Mouse (Mus musculus): Measurements from ENCODE around the gene Gchfr. TPM values are rescaled to one million over a fixed set of nuclear protein-coding genes. Genes with fewer than 3 reads are reported as not detected.

Gene Gchfr
- total and polyA plus RNA-seq, 2 experiments from 2014 or later: 1.9 TPM; not detected in 1

GRCm38 (mm10) chr2:119152255-119152654 is 15.3 kb upstream of the Gchfr start:
- H3K27ac ChIP-seq (ENCODE audit: low read depth, low read length): no peak overlapping the region
- H3K27me3 ChIP-seq (ENCODE audit: insufficient read depth, low read length): no peaks in the 10 kb centered on the region
- no peak overlapping the region for H3K4me3 ChIP-seq (ENCODE audit: low read depth, low read length)
- DNase-seq (no peak), ATAC-seq (no peak)
- H3K36me3 ChIP-seq (ENCODE audit: insufficient read depth): peaks cover 69% of the 10 kb centered on the region
- no peaks in the 10 kb centered on the region for H3K9me3 ChIP-seq (ENCODE audit: low read length)
- H3K4me1 ChIP-seq (ENCODE audit: insufficient read depth): 0 out of 2 replicates have a peak, but pooled peaks cover 2% of the 10 kb centered on the region
- TF ChIP-seq CTCF (IDR thresholded peaks at IDR 0.05; ENCODE audit: low read depth): no peak
- no peak overlapping the region for H3K9ac ChIP-seq
- H3K4me2 ChIP-seq (ENCODE audit: low read depth): no peak overlapping the region
- 93% methylated on average over 6 of the region's 6 CpGs for WGBS

DNA sequence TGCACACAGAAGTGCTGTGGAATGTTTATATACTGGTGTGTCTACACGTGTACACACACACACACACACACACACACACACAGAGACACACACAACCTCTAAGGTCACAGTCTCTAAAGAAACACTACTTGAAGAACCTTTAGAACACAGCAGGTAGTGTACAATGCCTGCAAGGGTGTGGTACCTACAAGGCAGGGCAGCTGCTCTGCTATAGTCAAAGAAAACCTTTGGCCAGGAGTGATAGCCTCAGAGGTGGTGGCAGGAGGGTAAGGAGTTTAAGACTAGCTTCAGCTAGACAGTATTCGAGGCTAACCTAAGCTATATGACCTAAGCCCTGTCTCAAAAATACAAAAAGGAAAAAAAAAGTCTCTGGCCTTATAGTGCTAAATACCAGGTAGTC is 12.9 kb upstream of the Gchfr start:
- H3K4me3 ChIP-seq (ENCODE audit: low read depth, low read length): no peak overlapping the region
- H3K27me3 ChIP-seq (ENCODE audit: insufficient read depth, low read length): no peaks in the 10 kb centered on the region
- H3K36me3 ChIP-seq (ENCODE audit: insufficient read depth): peaks cover 45% of the 10 kb centered on the region
- no peak for DNase-seq
- H3K27ac ChIP-seq (ENCODE audit: low read depth, low read length): no peak overlapping the region
- H3K9me3 ChIP-seq (ENCODE audit: low read length): no peaks in the 10 kb centered on the region
- TF ChIP-seq CTCF (IDR thresholded peaks at IDR 0.05; ENCODE audit: low read depth): no peak
- WGBS: 85% methylated on average over 2 of the region's 2 CpGs
- no peak for ATAC-seq
- 0 out of 2 replicates have a peak, but pooled peaks cover 6% of the 10 kb centered on the region for H3K4me1 ChIP-seq (ENCODE audit: insufficient read depth)
- no peak overlapping the region for H3K9ac ChIP-seq
- no peak overlapping the region for H3K4me2 ChIP-seq (ENCODE audit: low read depth)

DNA sequence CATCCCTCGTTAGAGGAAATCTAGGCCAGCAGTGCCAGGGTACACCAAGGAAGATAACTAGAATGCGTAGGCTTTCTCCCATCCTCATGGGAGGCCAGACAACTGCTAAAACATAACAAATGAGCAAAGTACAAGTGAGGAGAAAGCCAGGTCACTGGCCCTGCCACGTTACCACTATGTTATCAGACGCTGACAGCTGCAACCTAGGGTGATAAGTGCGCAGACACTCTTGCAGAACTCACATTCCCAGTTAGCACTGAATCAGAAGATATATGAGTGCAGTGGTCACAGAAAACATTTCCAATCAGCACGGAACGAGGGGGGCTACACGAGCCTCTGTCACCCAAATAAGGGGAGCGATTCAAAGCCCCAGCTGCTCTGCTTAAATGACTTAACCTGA is 12.2 kb upstream of the Gchfr start:
- H3K4me1 ChIP-seq (ENCODE audit: insufficient read depth): 0 out of 2 replicates have a peak, but pooled peaks cover 6% of the 10 kb centered on the region
- peaks cover 40% of the 10 kb centered on the region for H3K36me3 ChIP-seq (ENCODE audit: insufficient read depth)
- peak overlapping the region; percentile 93; the same call in 1 of the 2 replicates for H3K4me2 ChIP-seq (ENCODE audit: low read depth)
- H3K9me3 ChIP-seq (ENCODE audit: low read length): no peaks in the 10 kb centered on the region
- H3K4me3 ChIP-seq (ENCODE audit: low read depth, low read length): no peak overlapping the region
- WGBS: 84% methylated on average over 9 of the region's 9 CpGs
- ATAC-seq (no peak), DNase-seq (no peak)
- no peaks in the 10 kb centered on the region for H3K27me3 ChIP-seq (ENCODE audit: insufficient read depth, low read length)
- H3K27ac ChIP-seq (ENCODE audit: low read depth, low read length): no peak overlapping the region
- H3K9ac ChIP-seq: no peak overlapping the region
- no peak for TF ChIP-seq CTCF (IDR thresholded peaks at IDR 0.05; ENCODE audit: low read depth)

DNA sequence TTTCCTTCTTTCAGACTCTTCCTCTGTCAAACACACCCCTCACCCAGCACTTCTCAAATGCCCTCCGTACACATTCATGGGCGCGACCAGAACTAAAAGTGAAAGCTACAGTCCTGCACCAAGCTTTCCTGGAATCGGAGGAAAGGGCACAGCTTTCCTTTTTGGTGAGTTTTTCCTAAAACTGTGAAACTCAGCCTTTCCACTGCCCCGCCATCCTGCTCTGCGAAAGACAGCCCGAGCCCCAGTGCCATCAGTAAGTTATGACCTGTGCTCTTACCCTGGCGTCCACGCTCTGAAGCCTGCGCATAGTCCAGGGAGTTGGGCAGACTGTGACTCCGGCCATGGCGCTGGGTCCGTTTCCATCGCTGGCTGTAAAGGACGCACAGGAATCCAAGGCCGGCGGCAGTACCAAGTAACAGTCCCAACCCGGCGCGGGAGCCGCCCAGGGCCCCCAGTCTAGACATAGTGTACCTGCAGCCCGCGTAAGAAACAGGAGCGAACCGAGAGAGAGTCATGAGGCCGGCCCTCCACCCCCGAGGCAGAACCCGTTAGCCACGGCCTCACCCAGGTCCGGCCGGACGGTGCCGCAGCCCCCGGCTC is 11.4 kb upstream of the Gchfr start:
- no peak for TF ChIP-seq CTCF (IDR thresholded peaks at IDR 0.05; ENCODE audit: low read depth)
- Histone ChIP-seq H3K4me2 (ENCODE audit: low read depth) (peak overlapping the region; percentile 93), H3K9me3 (ENCODE audit: low read length) (no peaks in the 10 kb centered on the region), H3K4me3 (ENCODE audit: low read depth, low read length) (peak overlapping the region; percentile 95), H3K36me3 (ENCODE audit: insufficient read depth) (peaks cover 32% of the 10 kb centered on the region), H3K9ac (peak overlapping the region; percentile 91), H3K4me1 (ENCODE audit: insufficient read depth) (0 out of 2 replicates have a peak, but pooled peaks cover 6% of the 10 kb centered on the region), H3K27ac (ENCODE audit: low read depth, low read length) (peak overlapping the region; percentile 73), H3K27me3 (ENCODE audit: insufficient read depth, low read length) (no peaks in the 10 kb centered on the region)
- ATAC-seq: peak; percentile 45; the same call in 1 of the 2 replicates
- 7% methylated on average over 34 of the region's 34 CpGs for WGBS
- no peak for DNase-seq

GRCm38 (mm10) chr2:119156681-119157572 is 10.6 kb upstream of the Gchfr start, which contains the start of gene Rmdn3:
Gene Rmdn3, minus strand, starts transcription at chr2:119157034.
- no peaks in the 10 kb centered on the region for H3K27me3 ChIP-seq (ENCODE audit: insufficient read depth, low read length)
- no peaks in the 10 kb centered on the region for H3K9me3 ChIP-seq (ENCODE audit: low read length)
- H3K36me3 ChIP-seq (ENCODE audit: insufficient read depth): peaks cover 24% of the 10 kb centered on the region
- H3K9ac ChIP-seq: peak within 1 kb of the TSS; percentile 91
- peak within 1 kb of the TSS; percentile 73 for H3K27ac ChIP-seq (ENCODE audit: low read depth, low read length)
- peak; percentile 95 for ATAC-seq
- H3K4me1 ChIP-seq (ENCODE audit: insufficient read depth): 0 out of 2 replicates have a peak, but pooled peaks cover 6% of the 10 kb centered on the region
- H3K4me2 ChIP-seq (ENCODE audit: low read depth): peak within 1 kb of the TSS; percentile 93
- peak within 1 kb of the TSS; percentile 95 for H3K4me3 ChIP-seq (ENCODE audit: low read depth, low read length)
- DNase-seq: peak; percentile 98
- 2% methylated on average over 54 of the region's 57 CpGs for WGBS
- TF ChIP-seq CTCF (IDR thresholded peaks at IDR 0.05; ENCODE audit: low read depth): peak; percentile 48

DNA sequence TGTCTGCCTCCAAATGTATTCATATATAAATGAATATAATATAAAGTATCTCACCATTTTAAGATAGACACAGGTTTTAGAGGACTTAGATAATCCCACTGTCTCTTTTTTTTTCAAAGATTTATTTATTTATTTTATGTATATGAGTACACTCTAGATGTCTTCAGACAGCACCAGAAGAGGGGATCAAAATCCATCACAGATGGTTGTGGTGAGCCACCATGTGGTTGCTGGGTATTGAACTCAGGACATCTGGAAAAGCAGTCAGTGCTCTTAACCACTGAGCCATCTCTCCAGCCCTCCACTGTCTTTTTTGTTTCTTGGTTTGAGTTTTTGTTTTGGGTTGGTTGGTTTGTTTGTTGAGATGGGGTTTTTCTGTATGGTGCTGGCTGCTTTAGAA is 9.7 kb upstream of the Gchfr start:
- H3K27me3 ChIP-seq (ENCODE audit: insufficient read depth, low read length): no peaks in the 10 kb centered on the region
- no peak for TF ChIP-seq CTCF (IDR thresholded peaks at IDR 0.05; ENCODE audit: low read depth)
- DNase-seq (no peak), ATAC-seq (no peak)
- no peak overlapping the region for H3K4me2 ChIP-seq (ENCODE audit: low read depth)
- no peak overlapping the region for H3K27ac ChIP-seq (ENCODE audit: low read depth, low read length)
- 0 out of 2 replicates have a peak, but pooled peaks cover 6% of the 10 kb centered on the region for H3K4me1 ChIP-seq (ENCODE audit: insufficient read depth)
- H3K9ac ChIP-seq: no peak overlapping the region
- peaks cover 15% of the 10 kb centered on the region for H3K36me3 ChIP-seq (ENCODE audit: insufficient read depth)
- no peak overlapping the region for H3K4me3 ChIP-seq (ENCODE audit: low read depth, low read length)
- H3K9me3 ChIP-seq (ENCODE audit: low read length): no peaks in the 10 kb centered on the region

DNA sequence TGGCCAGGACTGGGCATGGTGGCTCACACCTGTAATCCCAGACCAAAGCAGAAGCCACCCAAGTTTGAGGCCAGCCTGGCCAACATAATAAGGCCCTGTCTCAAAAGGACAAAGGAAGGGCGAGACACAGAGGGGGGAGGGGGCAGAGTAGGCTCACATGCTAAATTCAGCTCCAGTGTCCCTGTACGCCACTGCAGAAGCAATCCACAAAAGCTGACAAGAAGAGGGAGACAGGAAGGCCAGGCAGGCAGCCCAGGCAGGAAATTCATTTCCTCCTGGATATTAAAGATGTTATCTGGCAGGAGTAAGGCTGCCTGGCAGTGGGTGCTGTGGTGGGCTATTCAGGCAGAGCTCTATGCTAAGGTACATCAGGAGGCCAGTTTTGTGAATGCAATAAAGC is 6.3 kb upstream of the Gchfr start:
- DNase-seq: no peak
- no peak overlapping the region for H3K4me2 ChIP-seq (ENCODE audit: low read depth)
- TF ChIP-seq CTCF (IDR thresholded peaks at IDR 0.05; ENCODE audit: low read depth): no peak
- no peak overlapping the region for H3K27ac ChIP-seq (ENCODE audit: low read depth, low read length)
- ATAC-seq: no peak
- H3K4me1 ChIP-seq (ENCODE audit: insufficient read depth): 0 out of 2 replicates have a peak, but pooled peaks cover 3% of the 10 kb centered on the region
- H3K9ac ChIP-seq: no peak overlapping the region
- no peak overlapping the region for H3K4me3 ChIP-seq (ENCODE audit: low read depth, low read length)
- whole genome bisulfite sequencing: 27% methylated on average over 2 of the region's 2 CpGs
- H3K9me3 ChIP-seq (ENCODE audit: low read length): no peaks in the 10 kb centered on the region
- H3K36me3 ChIP-seq (ENCODE audit: insufficient read depth): no peaks in the 10 kb centered on the region
- no peaks in the 10 kb centered on the region for H3K27me3 ChIP-seq (ENCODE audit: insufficient read depth, low read length)
